Mouse (Mus musculus): ENCODE data around the gene Sertad4.
A peak's percentile ranks its signal among the peaks of the same experiment; 100 is the strongest.

Gene Sertad4

GRCm38 (mm10) chr1:192855474-192856230 lies at the start of gene Sertad4:
Gene Sertad4 (minus strand): TSS chr1:192855756.
- DNase-seq (ENCODE audit: low spot score in 2 of 2), result peak; percentile 41 to 42

DNA sequence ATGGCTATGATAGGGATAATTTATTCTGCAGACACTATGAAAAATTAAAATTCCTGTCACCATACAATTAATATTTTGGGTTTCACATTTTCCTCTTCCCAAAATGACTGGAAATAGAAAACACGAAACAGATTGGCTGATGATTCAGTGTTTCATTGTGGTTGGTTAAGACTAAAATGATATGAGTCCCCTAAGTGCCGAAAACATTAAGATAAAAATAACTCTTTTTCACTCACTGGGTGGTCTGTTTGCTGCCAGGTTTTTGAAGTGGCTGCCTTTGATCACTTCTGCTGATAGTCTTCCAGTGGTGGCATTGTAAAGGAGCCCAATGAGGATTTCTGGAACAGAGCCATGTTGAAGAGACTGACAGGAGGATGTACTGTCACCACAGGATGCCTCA lies 46.0 kb upstream of the Sertad4 start:
- no peak for DNase-seq (ENCODE audit: low spot score in 2 of 2)

DNA sequence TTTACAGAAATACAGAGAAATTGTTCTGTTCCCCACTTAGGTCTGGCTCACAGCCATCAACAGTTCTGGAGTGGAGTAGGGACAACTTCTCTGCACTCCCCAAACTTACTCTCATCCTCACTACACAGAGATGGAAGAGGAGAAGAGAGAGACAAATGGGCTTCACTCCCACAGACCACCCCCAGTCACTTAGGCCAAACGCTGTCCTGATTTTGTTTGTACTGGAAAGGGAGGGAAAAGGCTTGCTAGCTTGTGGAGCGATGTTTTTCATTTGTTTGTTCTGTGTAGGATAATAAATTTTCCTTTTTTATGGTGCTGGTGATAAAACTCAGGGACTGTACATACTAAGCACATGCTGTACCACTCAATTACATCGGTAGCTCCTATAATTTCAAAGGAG lies 45.4 kb upstream of the Sertad4 start:
- no peak for DNase-seq (ENCODE audit: low spot score in 2 of 2)

GRCm38 (mm10) chr1:192898742-192899141 lies 43.2 kb upstream of the Sertad4 start:
- no peak for DNase-seq (ENCODE audit: low spot score in 2 of 2)

- no peak for DNase-seq (ENCODE audit: low spot score in 2 of 2)
Measured at GRCm38 (mm10) chr1:192897218-192897617, 41.7 kb upstream of the Sertad4 start.

GRCm38 (mm10) chr1:192896076-192896475 lies 40.5 kb upstream of the Sertad4 start:
- DNase-seq (ENCODE audit: low spot score in 2 of 2), result no peak

DNA sequence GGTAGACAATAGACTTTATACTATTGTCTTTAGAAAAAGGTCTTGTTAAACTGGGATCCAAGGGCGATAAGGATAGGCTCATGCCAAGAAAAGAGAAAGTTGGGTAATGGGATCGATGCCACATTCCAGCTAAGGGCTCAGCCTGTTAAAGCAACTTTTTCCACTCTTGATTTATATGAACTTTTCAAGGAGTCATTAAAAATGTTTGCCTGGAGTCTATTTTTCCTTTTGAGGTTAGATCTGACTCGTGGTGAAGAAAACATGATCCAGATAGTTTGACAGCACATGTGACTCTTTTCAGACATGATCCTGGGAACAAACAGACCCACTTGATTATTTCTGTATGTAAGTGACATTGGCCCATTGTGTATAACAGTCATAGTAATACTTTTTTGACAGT lies 35.2 kb upstream of the Sertad4 start:
- no peak for DNase-seq (ENCODE audit: low spot score in 2 of 2)

- no peak for DNase-seq (ENCODE audit: low spot score in 2 of 2)
Measured at GRCm38 (mm10) chr1:192882617-192883295, 27.2 kb upstream of the Sertad4 start.

DNA sequence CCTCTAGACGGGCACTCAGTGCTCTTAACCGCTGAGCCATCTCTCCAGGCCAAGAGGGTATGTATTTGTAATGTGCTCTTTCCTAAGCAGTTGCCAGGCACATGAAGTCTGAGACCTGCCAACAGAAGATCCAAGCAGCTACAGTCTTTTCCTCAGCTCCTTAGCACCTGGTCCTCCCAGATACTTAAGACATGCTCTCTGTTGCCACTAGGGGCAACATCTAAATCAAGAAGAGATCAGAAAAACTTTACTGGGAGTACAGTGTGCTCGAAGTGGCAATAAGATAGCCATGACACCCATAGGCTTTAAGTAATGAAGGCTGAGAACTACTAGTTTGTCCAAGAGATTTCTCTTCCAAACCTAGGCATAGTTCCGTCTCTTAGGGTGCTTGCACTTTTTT lies 24.6 kb upstream of the Sertad4 start:
- no peak for DNase-seq (ENCODE audit: low spot score in 2 of 2)

GRCm38 (mm10) chr1:192879086-192879580 lies 23.6 kb upstream of the Sertad4 start:
- no peak for DNase-seq (ENCODE audit: low spot score in 2 of 2)

DNA sequence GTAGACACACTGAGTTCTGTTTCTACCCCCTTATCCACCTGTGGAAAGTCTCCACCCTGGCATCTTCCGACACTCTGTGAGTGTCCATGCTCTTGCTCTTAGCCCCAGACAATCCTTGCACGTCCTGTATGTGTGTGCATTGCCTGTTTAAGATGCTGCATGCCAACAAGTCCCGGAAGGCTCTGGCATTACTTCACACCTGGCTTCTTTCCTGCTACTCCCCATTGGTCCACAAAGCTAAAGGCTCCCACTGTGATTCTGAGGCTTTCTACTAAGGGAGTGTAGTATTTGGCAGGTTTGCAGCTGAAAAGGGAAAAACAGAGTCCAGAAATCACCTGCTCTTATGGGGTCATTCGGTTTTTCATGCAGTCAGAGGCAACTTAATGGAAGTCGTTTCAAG lies 17.3 kb upstream of the Sertad4 start:
- no peak for DNase-seq (ENCODE audit: low spot score in 2 of 2)

DNA sequence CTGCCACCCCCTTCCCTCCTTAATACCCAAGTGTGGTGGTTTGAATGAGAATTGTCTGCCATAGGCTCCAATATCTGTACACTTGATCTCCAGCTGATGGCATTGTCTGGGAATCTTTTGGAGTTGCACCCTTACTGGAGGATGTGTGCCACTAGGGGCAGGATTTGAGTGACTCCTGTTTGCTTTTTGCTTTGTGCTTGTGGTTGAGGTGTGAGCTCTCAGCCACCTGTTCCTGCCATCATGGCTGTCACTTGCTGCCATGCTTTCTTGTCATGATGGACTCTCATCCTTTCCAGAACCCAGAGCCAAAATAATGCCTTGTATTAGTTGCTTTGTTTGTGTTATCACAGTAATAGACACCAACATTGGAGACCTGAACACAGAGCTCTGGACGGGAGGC lies 14.2 kb upstream of the Sertad4 start:
- no peak for DNase-seq (ENCODE audit: low spot score in 2 of 2)

- DNase-seq (ENCODE audit: low spot score in 2 of 2), result no peak
Measured at GRCm38 (mm10) chr1:192864440-192864839, 8.9 kb upstream of the Sertad4 start.

DNA sequence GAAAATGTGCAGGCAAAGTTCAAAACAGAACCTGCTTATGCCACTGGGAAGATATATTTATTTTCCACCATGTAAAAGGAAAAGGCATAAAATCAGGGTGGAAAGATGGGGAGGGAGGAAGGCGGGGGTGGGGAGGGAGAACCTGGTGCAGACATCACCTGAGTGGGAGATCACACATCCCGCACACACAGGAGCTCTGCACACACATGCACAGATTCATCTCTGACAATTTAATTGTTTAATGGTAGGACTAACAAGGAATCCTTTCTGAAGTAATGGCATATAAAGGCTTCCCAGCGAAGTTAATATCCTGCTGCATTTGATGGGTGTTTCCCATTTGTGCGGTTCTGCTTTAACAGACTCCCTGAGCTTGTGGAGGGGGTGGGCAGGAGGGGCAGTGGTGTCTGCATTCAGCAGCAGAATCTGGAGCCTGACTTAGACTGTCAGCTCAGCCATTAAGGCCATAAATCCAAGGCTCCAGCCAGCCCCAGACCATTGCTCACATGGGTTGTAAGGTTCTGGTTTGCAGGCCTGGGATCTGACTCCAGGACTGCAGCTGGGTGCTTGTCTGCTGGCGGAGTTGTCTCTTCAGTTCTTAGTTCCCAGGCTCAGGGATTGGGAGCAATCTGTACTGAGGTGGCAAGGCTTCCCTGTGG lies 5.9 kb upstream of the Sertad4 start:
- DNase-seq (ENCODE audit: low spot score in 2 of 2), result no peak

DNA sequence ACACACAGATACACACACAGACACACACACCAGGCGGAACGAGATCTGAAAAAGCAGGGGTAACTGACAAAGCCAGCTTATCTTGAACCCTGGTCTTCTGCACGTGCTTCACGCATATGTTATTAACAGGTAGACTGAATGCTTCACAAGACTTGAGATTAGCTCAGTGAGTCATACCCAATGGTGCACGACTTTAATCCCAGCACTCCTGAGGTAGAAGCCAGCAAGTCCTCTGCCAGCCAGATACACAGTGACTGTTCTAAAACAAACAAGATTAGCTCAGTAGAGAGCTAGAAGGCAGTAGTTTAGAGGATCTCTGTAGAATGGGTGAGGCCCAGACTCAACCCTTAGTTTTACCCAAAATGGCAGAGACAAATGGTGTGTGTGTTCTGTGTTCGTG lies 4.7 kb upstream of the Sertad4 start:
- DNase-seq (ENCODE audit: low spot score in 2 of 2), result no peak

- no peak for DNase-seq (ENCODE audit: low spot score in 2 of 2)
Measured at GRCm38 (mm10) chr1:192857582-192857981, 2.0 kb upstream of the Sertad4 start.

DNA sequence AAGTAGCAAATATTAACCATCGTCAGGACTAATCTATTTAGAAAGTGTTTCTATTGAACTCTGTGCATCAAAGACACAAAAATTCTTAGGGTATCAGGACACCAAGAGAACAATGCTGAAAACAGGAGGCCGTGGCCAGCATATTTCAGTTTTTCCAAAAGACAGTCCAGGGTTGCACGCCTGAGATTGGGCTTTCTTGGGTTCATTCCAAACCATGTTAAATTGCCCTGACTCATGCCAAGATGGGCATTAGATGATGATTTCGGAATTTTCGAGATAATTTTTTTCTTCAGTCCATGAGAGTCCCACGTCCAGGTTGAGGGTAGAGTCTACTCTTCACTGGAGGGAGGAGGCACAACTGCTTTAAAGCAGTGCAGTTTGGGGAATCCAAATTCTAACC lies 1.4 kb upstream of the Sertad4 start:
- no peak for DNase-seq (ENCODE audit: low spot score in 2 of 2)

DNA sequence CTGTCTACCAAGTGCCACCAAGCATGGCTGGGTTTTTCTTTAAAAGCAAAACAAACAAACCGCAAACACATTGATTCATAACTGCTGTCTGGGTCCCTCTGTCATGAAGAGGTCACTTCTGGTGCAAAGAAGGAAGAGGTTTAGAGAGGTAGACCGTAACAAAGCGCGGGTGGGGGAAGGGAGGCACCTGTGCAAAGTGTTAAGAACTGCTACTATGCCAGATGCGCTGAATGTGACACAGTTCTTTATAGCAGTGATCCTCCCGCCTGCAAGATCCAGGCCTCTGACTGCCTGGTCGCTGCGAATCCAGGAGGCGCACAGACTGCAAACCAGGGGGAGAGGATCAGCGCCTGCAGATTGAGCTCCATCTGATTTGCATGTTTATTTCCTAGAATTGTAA lies 855 bp upstream of the Sertad4 start:
- DNase-seq (ENCODE audit: low spot score in 2 of 2), result no peak

DNA sequence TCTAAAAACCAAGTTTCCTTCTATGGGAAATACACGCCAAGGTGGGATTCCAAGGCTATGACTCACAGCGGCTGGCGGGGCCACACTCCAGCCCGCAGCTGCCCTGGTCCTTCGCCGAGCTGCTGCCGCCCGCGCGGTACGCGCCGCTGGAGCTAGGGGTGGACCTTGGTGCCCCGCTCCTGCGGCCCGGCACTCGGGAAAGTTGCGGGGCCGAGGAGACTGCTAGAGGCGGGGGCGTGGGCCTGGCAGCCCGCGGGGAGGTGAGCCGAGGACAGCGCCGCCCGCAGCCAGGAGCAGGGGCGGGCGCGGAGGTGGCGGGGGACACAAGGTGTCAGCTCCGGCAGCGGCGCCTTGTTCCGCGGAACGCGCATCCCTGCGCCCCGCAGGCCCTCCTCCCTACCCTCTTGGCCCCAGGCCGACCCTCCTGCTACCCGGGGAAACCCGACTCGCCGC lies 711 bp downstream of the Sertad4 start:
- DNase-seq (ENCODE audit: low spot score in 2 of 2), result peak; percentile 26 to 47

- no peak for DNase-seq (ENCODE audit: low spot score in 2 of 2)
Measured at GRCm38 (mm10) chr1:192853988-192854818, 1.4 kb downstream of the Sertad4 start.

- no peak for DNase-seq (ENCODE audit: low spot score in 2 of 2)
Measured at GRCm38 (mm10) chr1:192853429-192853828, 2.1 kb downstream of the Sertad4 start.

- DNase-seq (ENCODE audit: low spot score in 2 of 2), result no peak
Measured at GRCm38 (mm10) chr1:192852047-192852446, 3.5 kb downstream of the Sertad4 start.

Measured in right cerebral cortex, adult 2 months (tissue).